Mouse (Mus musculus): ENCODE data around the gene Ifi209. TPM values are rescaled to one million over a fixed set of nuclear protein-coding genes. Genes with fewer than 3 reads are reported as not detected.
"Not testable (repeated sequence)": the region's sequence is repeated elsewhere in the genome, so short reads cannot be mapped to it uniquely, and the experiment has no call there.

Gene Ifi209
- 0.15 and 0.31 TPM in 2 replicates for polyA plus RNA-seq (2015; fragmentation: Nextera tagmentation; extraction: Ambion mirVana)

DNA sequence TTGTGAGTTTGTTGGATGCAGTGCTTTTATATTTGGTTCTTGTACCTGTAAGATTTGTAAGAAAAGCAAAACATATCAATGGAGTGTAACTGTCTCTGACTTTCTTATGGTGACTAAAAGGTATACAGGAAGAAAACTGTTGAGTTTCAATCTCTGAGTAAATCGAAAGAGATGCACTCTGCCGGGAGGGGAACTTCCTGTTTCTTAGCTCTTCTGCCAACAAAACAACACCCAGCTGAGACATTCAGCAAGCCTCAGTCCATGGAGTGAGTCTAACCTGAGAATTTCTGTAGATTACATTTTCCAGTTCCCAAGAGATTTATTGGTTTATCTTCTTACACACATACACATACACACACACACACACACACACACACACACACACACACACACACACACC is at the start of gene Ifi209:
Gene Ifi209, plus strand, starts transcription at position 296 of the 400 bp plus-strand sequence.
- not testable (repeated sequence) for H3K9ac ChIP-seq; H3K36me3 ChIP-seq (replicated peaks); H3K27ac ChIP-seq; H3K4me3 ChIP-seq; H3K4me2 ChIP-seq; H3K4me1 ChIP-seq; ATAC-seq (replicated peaks); H3K9me3 ChIP-seq; H3K27me3 ChIP-seq (replicated peaks)
- 86% methylated on average over 2 of the region's 2 CpGs for WGBS

DNA sequence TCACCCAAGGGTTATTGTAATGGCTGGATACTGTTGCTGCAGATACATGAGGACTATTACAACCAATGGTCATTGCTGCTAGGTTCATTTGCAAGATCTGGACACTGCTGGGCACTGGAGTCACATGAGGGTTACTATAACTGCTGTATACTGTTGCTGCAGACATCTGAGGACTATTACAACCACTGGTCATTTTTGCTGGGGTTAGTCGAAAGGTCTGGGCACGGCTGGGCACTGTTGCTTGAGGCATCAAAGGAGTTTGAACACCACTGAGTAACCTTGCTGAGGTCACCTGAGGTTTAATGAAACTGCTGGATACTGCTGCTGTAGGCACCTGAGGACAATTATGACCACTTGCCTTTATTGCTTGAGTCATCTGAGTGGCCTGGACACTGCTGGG is 41.0 kb upstream of the Ifi209 start:
- not testable (repeated sequence) for H3K27me3 ChIP-seq (replicated peaks); ATAC-seq (replicated peaks); H3K9me3 ChIP-seq; H3K36me3 ChIP-seq (replicated peaks); H3K27ac ChIP-seq; H3K9ac ChIP-seq; H3K4me2 ChIP-seq; H3K4me3 ChIP-seq; H3K4me1 ChIP-seq
- 85% methylated on average over 2 of the region's 2 CpGs for WGBS

DNA sequence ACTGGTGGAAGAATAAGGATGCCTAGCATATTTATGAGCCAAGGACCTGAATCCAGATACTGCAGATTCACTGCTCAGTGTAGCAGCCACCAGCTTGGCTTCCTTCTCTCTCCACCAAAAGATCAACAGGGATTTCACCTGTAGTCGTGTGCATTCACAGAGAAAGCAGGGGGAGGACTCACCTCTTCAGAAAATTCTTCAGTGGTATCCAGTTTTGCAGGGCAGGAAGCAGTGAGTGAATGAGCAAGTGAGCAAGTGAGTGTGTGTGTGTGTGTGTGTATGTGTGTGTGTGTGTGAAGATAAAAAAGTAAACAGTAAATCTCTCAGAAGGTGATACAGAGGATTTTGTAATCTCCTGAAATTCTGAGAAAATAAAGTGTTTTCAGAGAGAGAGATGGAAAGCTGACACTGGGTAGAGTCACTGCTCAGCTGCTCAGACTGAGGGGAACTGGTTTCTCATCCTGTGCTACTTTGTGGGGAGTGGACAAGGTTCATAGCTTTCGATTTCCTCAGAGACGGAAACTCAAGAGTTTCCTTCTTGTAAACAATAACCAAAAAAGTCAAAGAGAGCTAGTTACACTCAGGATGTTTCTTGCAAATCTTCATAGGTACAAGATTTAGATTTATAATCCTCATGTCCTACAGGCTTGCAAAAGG is 31.8 kb upstream of the Ifi209 start, which contains the start of gene Ifi213:
Gene Ifi213, minus strand, starts transcription at position 437 of the 657 bp plus-strand sequence.
- not testable (repeated sequence) for ATAC-seq (replicated peaks); H3K4me2 ChIP-seq
- 85% methylated on average over 3 of the region's 3 CpGs for WGBS

DNA sequence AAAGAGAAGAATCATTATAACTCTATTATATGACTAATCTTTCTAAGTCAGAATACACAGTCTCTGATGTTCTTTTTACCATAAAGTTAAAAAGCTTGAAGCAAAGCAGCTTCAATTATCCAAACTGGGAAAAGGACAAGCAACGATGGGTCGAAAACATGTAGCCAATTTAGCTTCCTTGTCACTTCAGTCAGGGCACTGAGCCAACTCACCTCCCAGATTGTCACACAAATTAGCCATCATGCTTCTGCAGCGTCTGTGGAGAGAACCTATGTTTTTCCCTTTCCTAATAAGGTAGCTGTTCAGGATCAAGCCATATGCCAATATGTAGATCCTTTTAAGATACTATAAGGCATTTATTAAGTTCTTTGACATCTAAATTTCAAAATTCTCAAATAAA is 20.4 kb upstream of the Ifi209 start:
- H3K4me1 ChIP-seq; H3K9me3 ChIP-seq; ATAC-seq (replicated peaks); H3K4me3 ChIP-seq; H3K27ac ChIP-seq; H3K9ac ChIP-seq; H3K27me3 ChIP-seq (replicated peaks); H3K36me3 ChIP-seq (replicated peaks); H3K4me2 ChIP-seq: not testable (repeated sequence)
- 66% methylated on average over 3 of the region's 3 CpGs for WGBS

More for the DNA sequence above, 31.8 kb upstream of the Ifi209 start, which contains the start of gene Ifi213:
- not testable (repeated sequence) for H3K9ac ChIP-seq; H3K27ac ChIP-seq; H3K27me3 ChIP-seq (replicated peaks); H3K4me3 ChIP-seq; H3K36me3 ChIP-seq (replicated peaks); H3K9me3 ChIP-seq; H3K4me1 ChIP-seq

DNA sequence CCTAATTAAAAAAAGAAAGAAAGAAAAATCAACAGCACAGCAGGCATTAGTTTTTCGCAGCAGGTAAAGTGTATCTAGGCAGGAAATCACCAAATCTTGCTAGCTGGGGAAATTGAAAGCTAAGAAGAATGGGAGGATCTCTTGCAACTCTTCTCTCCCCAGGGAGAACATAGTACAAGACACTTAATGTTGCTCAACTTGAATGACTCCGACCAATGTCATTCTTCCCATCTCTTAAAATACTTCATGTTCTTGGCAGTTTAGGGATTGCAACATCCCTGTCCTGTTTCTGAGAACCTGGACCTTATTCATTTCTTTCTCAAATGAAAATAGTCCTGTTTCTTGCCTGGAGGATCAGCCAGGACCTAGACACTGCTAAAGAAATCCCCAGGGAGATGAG is 8.5 kb upstream of the Ifi209 start:
- not testable (repeated sequence) for H3K27me3 ChIP-seq (replicated peaks); H3K4me3 ChIP-seq; H3K9ac ChIP-seq; H3K4me1 ChIP-seq; H3K36me3 ChIP-seq (replicated peaks); H3K4me2 ChIP-seq; ATAC-seq (replicated peaks); H3K9me3 ChIP-seq; H3K27ac ChIP-seq
- WGBS = 81% methylated on average over 2 of the region's 2 CpGs

DNA sequence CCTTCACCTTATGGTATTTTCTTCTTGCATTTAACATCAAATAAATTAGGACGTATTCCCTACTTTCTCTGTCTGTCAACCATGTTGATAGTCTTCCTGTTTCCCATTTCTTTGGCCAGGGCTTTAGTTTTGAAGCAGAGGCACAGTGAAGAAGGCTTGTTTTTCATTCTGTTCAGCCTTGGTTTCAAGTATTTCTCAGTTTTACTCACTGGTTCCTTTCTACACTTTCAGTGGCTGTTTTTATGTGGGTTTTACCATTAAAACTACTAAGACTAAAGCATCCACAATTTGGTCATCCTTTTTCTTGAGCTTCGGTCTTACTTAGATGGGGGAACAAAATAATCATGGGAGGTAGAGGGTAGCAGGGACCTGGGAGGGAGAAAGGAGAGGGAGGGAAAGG is 6.7 kb upstream of the Ifi209 start:
- H3K9ac ChIP-seq = no peak overlapping the region
- H3K27ac ChIP-seq = no peak overlapping the region
- no peaks in the 10 kb centered on the region for H3K36me3 ChIP-seq (replicated peaks)
- H3K4me1 ChIP-seq = no peaks in the 10 kb centered on the region
- H3K27me3 ChIP-seq (replicated peaks) = no peaks in the 10 kb centered on the region
- no peaks in the 10 kb centered on the region for H3K9me3 ChIP-seq
- no peak overlapping the region for H3K4me3 ChIP-seq
- H3K4me2 ChIP-seq = no peak overlapping the region
- 92% methylated on average over 2 of the region's 2 CpGs for WGBS
- no peak for ATAC-seq (replicated peaks)

DNA sequence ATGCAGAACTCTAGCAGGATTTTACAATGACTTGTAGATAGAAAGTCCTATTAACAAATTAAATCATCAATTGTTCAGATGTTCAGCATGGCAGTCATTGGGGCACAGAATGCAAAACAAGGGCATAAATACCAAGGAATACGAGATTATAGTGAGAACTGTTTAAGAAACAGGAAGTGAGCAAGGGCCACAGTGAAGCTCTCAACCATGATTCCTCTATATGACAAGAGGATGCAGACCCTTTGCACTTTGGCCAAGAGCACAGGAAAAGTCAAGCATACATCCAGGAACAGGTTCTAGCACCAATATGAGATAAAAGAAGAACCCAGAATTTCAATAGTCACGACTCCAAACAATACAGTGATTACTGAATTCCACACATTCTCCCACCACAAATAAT is 4.0 kb upstream of the Ifi209 start:
- 78% methylated on average over 2 of the region's 2 CpGs for WGBS
- H3K36me3 ChIP-seq (replicated peaks) = no peaks in the 10 kb centered on the region
- ATAC-seq (replicated peaks) = no peak

DNA sequence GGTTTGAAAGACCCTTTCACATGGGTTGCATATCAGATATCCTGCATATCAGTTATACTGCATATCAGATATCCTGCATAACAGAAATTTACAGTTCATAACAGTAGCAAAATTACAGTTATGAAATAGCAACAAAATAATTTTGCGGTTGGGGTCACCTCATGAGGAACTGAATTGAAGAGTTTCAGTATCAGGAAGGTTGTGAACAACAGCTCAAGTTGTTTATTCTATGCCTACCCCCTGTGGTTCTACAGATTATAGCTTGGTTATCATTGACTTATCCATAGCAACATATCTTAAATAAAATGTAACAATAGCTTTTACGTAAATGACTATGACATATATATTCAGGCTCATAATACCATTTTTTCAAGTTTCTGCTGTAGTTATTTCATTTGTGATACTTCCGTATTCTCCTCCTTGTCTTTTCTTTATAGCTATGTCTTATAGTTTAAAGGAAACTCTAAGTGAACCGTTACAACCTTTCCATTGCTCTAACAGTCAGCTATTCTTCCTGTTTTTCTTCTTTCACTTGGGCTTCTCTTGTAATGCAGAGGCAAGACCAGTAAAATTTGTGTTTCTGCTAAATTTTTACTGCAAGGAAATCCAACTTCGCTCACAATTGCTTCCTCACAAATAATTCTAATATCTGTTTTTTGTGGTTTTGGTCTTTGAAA is 3.4 kb downstream of the Ifi209 start:
- no peak for ATAC-seq (replicated peaks)
- no peaks in the 10 kb centered on the region for H3K9me3 ChIP-seq
- no peak overlapping the region for H3K9ac ChIP-seq
- no peaks in the 10 kb centered on the region for H3K36me3 ChIP-seq (replicated peaks)
- no peak overlapping the region for H3K27ac ChIP-seq
- H3K4me2 ChIP-seq = no peak overlapping the region
- no peaks in the 10 kb centered on the region for H3K27me3 ChIP-seq (replicated peaks)
- H3K4me1 ChIP-seq = no peaks in the 10 kb centered on the region
- H3K4me3 ChIP-seq = no peak overlapping the region
- 90% methylated on average over 5 of the region's 5 CpGs for WGBS

More for the DNA sequence above, 4.0 kb upstream of the Ifi209 start:
- Histone ChIP-seq H3K9ac (no peak overlapping the region), H3K4me2 (no peak overlapping the region), H3K9me3 (no peaks in the 10 kb centered on the region), H3K27ac (no peak overlapping the region), H3K4me1 (no peaks in the 10 kb centered on the region), H3K4me3 (no peak overlapping the region), H3K27me3 (replicated peaks) (no peaks in the 10 kb centered on the region)

DNA sequence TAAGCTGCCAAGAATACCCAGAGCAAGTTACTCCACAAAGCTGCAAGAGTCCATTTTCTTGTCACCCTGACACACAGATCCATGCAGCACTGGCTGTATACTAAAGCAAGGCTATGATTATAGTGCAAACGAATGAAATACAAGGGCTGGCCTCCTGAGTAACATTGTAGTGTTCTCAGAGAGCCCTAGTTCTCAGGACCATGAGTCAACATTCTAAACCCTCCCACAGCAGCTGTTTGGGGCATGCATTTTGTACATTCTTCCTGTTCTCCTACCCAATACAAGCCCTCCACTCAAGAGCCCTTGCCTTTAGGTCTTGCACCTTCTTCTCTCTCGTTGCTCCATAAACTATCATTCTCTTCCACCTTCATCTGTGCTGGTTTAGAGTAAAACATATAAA is 14.7 kb downstream of the Ifi209 start:
- H3K9me3 ChIP-seq = no peaks in the 10 kb centered on the region
- no peak overlapping the region for H3K27ac ChIP-seq
- 85% methylated on average over 2 of the region's 2 CpGs for WGBS
- no peak overlapping the region for H3K4me3 ChIP-seq
- no peak for ATAC-seq (replicated peaks)
- H3K27me3 ChIP-seq (replicated peaks) = no peaks in the 10 kb centered on the region
- H3K4me2 ChIP-seq = no peak overlapping the region
- H3K4me1 ChIP-seq = no peaks in the 10 kb centered on the region
- no peaks in the 10 kb centered on the region for H3K36me3 ChIP-seq (replicated peaks)
- no peak overlapping the region for H3K9ac ChIP-seq

DNA sequence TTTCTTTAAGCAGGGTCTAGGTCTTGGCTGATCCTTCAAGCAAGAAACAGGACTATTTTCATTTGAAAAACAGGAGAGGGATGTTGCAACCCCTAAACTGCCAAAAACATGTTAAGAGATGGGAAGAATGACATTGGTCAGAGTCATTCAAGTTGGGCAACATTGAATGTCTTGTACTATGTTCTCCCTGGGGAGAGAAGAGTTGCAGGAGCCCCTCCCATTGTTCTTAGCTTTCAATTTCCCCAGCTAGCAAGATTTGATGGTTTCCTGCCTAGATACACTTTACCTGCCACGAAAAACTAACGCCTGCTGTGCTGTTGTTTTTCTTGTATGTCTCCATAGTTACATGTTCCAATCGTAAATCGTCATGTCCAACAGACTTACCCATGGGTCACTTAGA is 27.3 kb downstream of the Ifi209 start:
- H3K4me3 ChIP-seq = no peak overlapping the region
- no peaks in the 10 kb centered on the region for H3K9me3 ChIP-seq
- no peak overlapping the region for H3K27ac ChIP-seq
- H3K36me3 ChIP-seq (replicated peaks) = no peaks in the 10 kb centered on the region
- no peak overlapping the region for H3K9ac ChIP-seq
- no peak for ATAC-seq (replicated peaks)
- WGBS = 86% methylated on average over 4 of the region's 4 CpGs
- H3K27me3 ChIP-seq (replicated peaks) = no peaks in the 10 kb centered on the region
- no peak overlapping the region for H3K4me2 ChIP-seq
- H3K4me1 ChIP-seq = no peaks in the 10 kb centered on the region

DNA sequence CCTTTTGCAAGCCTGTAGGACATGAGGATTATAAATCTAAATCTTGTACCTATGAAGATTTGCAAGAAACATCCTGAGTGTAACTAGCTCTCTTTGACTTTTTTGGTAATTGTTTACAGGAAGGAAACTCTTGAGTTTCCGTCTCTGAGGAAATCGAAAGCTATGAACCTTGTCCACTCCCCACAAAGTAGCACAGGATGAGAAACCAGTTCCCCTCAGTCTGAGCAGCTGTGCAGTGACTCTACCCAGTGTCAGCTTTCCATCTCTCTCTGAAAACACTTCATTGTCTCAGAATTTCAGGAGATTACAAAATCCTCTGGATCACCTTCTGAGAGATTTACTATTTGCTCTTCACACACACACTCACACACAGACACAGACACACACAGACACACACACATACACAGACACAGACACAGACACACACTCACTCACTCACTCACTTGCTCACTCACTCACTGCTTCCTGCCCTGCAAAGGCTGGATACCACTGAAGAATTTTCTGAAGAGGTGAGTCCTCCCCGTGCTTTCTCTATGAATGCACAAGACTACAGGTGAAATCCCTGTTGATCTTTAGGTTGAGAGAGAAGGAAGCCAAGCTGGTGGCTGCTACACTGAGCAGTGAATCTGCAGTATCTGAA is 42.9 kb downstream of the Ifi209 start, which contains the start of gene Ifi208:
Gene Ifi208, plus strand, starts transcription at position 218 of the 640 bp plus-strand sequence.
- H3K27ac ChIP-seq; H3K9ac ChIP-seq; ATAC-seq (replicated peaks); H3K9me3 ChIP-seq; H3K4me2 ChIP-seq; H3K4me3 ChIP-seq; H3K4me1 ChIP-seq; H3K36me3 ChIP-seq (replicated peaks); H3K27me3 ChIP-seq (replicated peaks): not testable (repeated sequence)
- WGBS = 53% methylated on average over 3 of the region's 3 CpGs

DNA sequence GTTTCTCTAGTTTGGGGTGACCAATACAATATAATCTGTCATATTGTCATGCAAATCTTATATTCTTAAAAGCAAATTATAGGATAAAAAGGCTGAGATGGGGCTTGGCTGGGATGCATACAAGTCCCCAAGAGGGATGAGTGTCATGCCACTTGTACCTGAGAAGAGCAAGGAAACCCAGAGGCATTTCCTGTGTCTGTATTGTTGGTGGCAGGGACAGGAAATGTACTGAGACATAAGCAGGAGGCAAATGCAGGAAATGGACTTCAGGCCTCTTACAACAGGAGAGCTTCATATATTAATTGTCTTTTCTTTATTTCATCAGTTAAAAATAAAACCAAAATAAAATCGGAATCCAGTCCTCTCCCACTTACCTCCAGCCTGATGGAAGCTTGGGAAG is 47.9 kb downstream of the Ifi209 start:
- not testable (repeated sequence) for H3K9ac ChIP-seq; H3K27ac ChIP-seq; H3K4me2 ChIP-seq; H3K36me3 ChIP-seq (replicated peaks); H3K4me3 ChIP-seq; H3K9me3 ChIP-seq; H3K27me3 ChIP-seq (replicated peaks); H3K4me1 ChIP-seq; ATAC-seq (replicated peaks)
- WGBS = 76% methylated on average over 1 of the region's 1 CpGs
